Mouse (Mus musculus): ENCODE measurements around the gene Olfr1214. TPM values are rescaled to one million over a fixed set of nuclear protein-coding genes. Genes with fewer than 3 reads are reported as not detected.

The Olfr1214 gene
- not detected for polyA plus RNA-seq (2015; fragmentation: Illumina TruSeq; extraction: RNeasy Lipid Tissue Mini Kit (QIAGEN cat#74804); ENCODE audit: insufficient read depth, low replicate concordance)

GRCm38 (mm10) chr2:88992553-88992952 is at the start of gene Olfr1214:
TSS of gene Olfr1214 (minus strand) at chr2:88992653.

GRCm38 (mm10) chr2:89031965-89032364 is 39.5 kb upstream of the Olfr1214 start, which contains the start of gene Olfr1217:
TSS of gene Olfr1217 (minus strand) at chr2:89032065.

GRCm38 (mm10) chr2:89018240-89018639 is 25.8 kb upstream of the Olfr1214 start, which contains the start of gene Olfr1216:
TSS of gene Olfr1216 (minus strand) at chr2:89018340.

GRCm38 (mm10) chr2:89006873-89007272 is 14.4 kb upstream of the Olfr1214 start, which contains the start of gene Olfr1215:
TSS of gene Olfr1215 (minus strand) at chr2:89006973.

GRCm38 (mm10) chr2:88980181-88980580 is 12.3 kb downstream of the Olfr1214 start, which contains the start of gene Gm13762:
TSS of gene Gm13762 (minus strand) at chr2:88980281.

GRCm38 (mm10) chr2:88953669-88954068 is 38.8 kb downstream of the Olfr1214 start, which contains the start of gene Olfr1212:
TSS of gene Olfr1212 (plus strand) at chr2:88953969.

GRCm38 (mm10) chr2:88938011-88938410 is 54.4 kb downstream of the Olfr1214 start, which contains the start of gene Olfr1211:
TSS of gene Olfr1211 (minus strand) at chr2:88938111.

Other genes with a start within 250 kb of the Olfr1214 start
- not detected for gene Olfr1198, start 241.3 kb downstream of the Olfr1214 start, polyA plus RNA-seq (2015; fragmentation: Illumina TruSeq; extraction: RNeasy Lipid Tissue Mini Kit (QIAGEN cat#74804); ENCODE audit: insufficient read depth, low replicate concordance)
- gene Olfr1199, start 232.2 kb downstream of the Olfr1214 start, polyA plus RNA-seq (2015; fragmentation: Illumina TruSeq; extraction: RNeasy Lipid Tissue Mini Kit (QIAGEN cat#74804); ENCODE audit: insufficient read depth, low replicate concordance), result not detected
- gene Olfr1200, start 222.2 kb downstream of the Olfr1214 start, polyA plus RNA-seq (2015; fragmentation: Illumina TruSeq; extraction: RNeasy Lipid Tissue Mini Kit (QIAGEN cat#74804); ENCODE audit: insufficient read depth, low replicate concordance), result not detected
- not detected for gene Olfr1201, start 199.6 kb downstream of the Olfr1214 start, polyA plus RNA-seq (2015; fragmentation: Illumina TruSeq; extraction: RNeasy Lipid Tissue Mini Kit (QIAGEN cat#74804); ENCODE audit: insufficient read depth, low replicate concordance)
- gene Olfr1202, start 178.2 kb downstream of the Olfr1214 start, polyA plus RNA-seq (2015; fragmentation: Illumina TruSeq; extraction: RNeasy Lipid Tissue Mini Kit (QIAGEN cat#74804); ENCODE audit: insufficient read depth, low replicate concordance), result not detected
- gene Olfr1205, start 162.9 kb downstream of the Olfr1214 start, polyA plus RNA-seq (2015; fragmentation: Illumina TruSeq; extraction: RNeasy Lipid Tissue Mini Kit (QIAGEN cat#74804); ENCODE audit: insufficient read depth, low replicate concordance), result not detected
- not detected for gene Olfr1204, start 143.4 kb downstream of the Olfr1214 start, polyA plus RNA-seq (2015; fragmentation: Illumina TruSeq; extraction: RNeasy Lipid Tissue Mini Kit (QIAGEN cat#74804); ENCODE audit: insufficient read depth, low replicate concordance)
- gene Olfr1206, start 129.4 kb downstream of the Olfr1214 start, polyA plus RNA-seq (2015; fragmentation: Illumina TruSeq; extraction: RNeasy Lipid Tissue Mini Kit (QIAGEN cat#74804); ENCODE audit: insufficient read depth, low replicate concordance), result not detected
- gene Olfr1208, start 90.3 kb downstream of the Olfr1214 start, polyA plus RNA-seq (2015; fragmentation: Illumina TruSeq; extraction: RNeasy Lipid Tissue Mini Kit (QIAGEN cat#74804); ENCODE audit: insufficient read depth, low replicate concordance), result not detected
- gene Olfr1209, start 77.5 kb downstream of the Olfr1214 start, polyA plus RNA-seq (2015; fragmentation: Illumina TruSeq; extraction: RNeasy Lipid Tissue Mini Kit (QIAGEN cat#74804); ENCODE audit: insufficient read depth, low replicate concordance), result not detected
- gene Olfr1211, start 54.5 kb downstream of the Olfr1214 start, polyA plus RNA-seq (2015; fragmentation: Illumina TruSeq; extraction: RNeasy Lipid Tissue Mini Kit (QIAGEN cat#74804); ENCODE audit: insufficient read depth, low replicate concordance), result not detected
- not detected for gene Olfr1212, start 38.7 kb downstream of the Olfr1214 start, polyA plus RNA-seq (2015; fragmentation: Illumina TruSeq; extraction: RNeasy Lipid Tissue Mini Kit (QIAGEN cat#74804); ENCODE audit: insufficient read depth, low replicate concordance)
- not detected for gene Gm13762, start 12.4 kb downstream of the Olfr1214 start, polyA plus RNA-seq (2015; fragmentation: Illumina TruSeq; extraction: RNeasy Lipid Tissue Mini Kit (QIAGEN cat#74804); ENCODE audit: insufficient read depth, low replicate concordance)
- gene Olfr1215, start 14.3 kb upstream of the Olfr1214 start, polyA plus RNA-seq (2015; fragmentation: Illumina TruSeq; extraction: RNeasy Lipid Tissue Mini Kit (QIAGEN cat#74804); ENCODE audit: insufficient read depth, low replicate concordance), result not detected
- not detected for gene Olfr1216, start 25.7 kb upstream of the Olfr1214 start, polyA plus RNA-seq (2015; fragmentation: Illumina TruSeq; extraction: RNeasy Lipid Tissue Mini Kit (QIAGEN cat#74804); ENCODE audit: insufficient read depth, low replicate concordance)
- gene Olfr1217, start 39.4 kb upstream of the Olfr1214 start, polyA plus RNA-seq (2015; fragmentation: Illumina TruSeq; extraction: RNeasy Lipid Tissue Mini Kit (QIAGEN cat#74804); ENCODE audit: insufficient read depth, low replicate concordance), result not detected
- gene Olfr1218, start 68.5 kb upstream of the Olfr1214 start, polyA plus RNA-seq (2015; fragmentation: Illumina TruSeq; extraction: RNeasy Lipid Tissue Mini Kit (QIAGEN cat#74804); ENCODE audit: insufficient read depth, low replicate concordance), result not detected
- gene Olfr1219, start 90.9 kb upstream of the Olfr1214 start, polyA plus RNA-seq (2015; fragmentation: Illumina TruSeq; extraction: RNeasy Lipid Tissue Mini Kit (QIAGEN cat#74804); ENCODE audit: insufficient read depth, low replicate concordance), result not detected
- not detected for gene Olfr1220, start 114.2 kb upstream of the Olfr1214 start, polyA plus RNA-seq (2015; fragmentation: Illumina TruSeq; extraction: RNeasy Lipid Tissue Mini Kit (QIAGEN cat#74804); ENCODE audit: insufficient read depth, low replicate concordance)
- not detected for gene Olfr1221, start 124.6 kb upstream of the Olfr1214 start, polyA plus RNA-seq (2015; fragmentation: Illumina TruSeq; extraction: RNeasy Lipid Tissue Mini Kit (QIAGEN cat#74804); ENCODE audit: insufficient read depth, low replicate concordance)
- gene Olfr1222, start 140.4 kb upstream of the Olfr1214 start, polyA plus RNA-seq (2015; fragmentation: Illumina TruSeq; extraction: RNeasy Lipid Tissue Mini Kit (QIAGEN cat#74804); ENCODE audit: insufficient read depth, low replicate concordance), result not detected
- not detected for gene Olfr1223, start 158.9 kb upstream of the Olfr1214 start, polyA plus RNA-seq (2015; fragmentation: Illumina TruSeq; extraction: RNeasy Lipid Tissue Mini Kit (QIAGEN cat#74804); ENCODE audit: insufficient read depth, low replicate concordance)
- not detected for gene Olfr1224-ps1, start 171.4 kb upstream of the Olfr1214 start, polyA plus RNA-seq (2015; fragmentation: Illumina TruSeq; extraction: RNeasy Lipid Tissue Mini Kit (QIAGEN cat#74804); ENCODE audit: insufficient read depth, low replicate concordance)
- not detected for gene Olfr1225, start 182.0 kb upstream of the Olfr1214 start, polyA plus RNA-seq (2015; fragmentation: Illumina TruSeq; extraction: RNeasy Lipid Tissue Mini Kit (QIAGEN cat#74804); ENCODE audit: insufficient read depth, low replicate concordance)
- not detected for gene Olfr1226, start 207.4 kb upstream of the Olfr1214 start, polyA plus RNA-seq (2015; fragmentation: Illumina TruSeq; extraction: RNeasy Lipid Tissue Mini Kit (QIAGEN cat#74804); ENCODE audit: insufficient read depth, low replicate concordance)